Mouse (Mus musculus) olfactory bulb, adult 2 months (tissue): ENCODE measurements around the gene Kcp.

ENCODE experiments used
- CTCF ChIP-seq: fragments of 200-500 bp; IDR thresholded peaks from 2 replicates; pipeline ENCODE4 v1.5.1; 2012; ENCODE audit warnings: low read depth, mild to moderate bottlenecking, low read length, moderate library complexity; ENCODE audit not compliant: insufficient read depth
- POLR2A ChIP-seq: fragments of 200-500 bp; IDR thresholded peaks from 2 replicates; pipeline ENCODE4 v1.6.1; 2012; ENCODE audit warnings: mild to moderate bottlenecking, low read depth, low read length, moderate library complexity; ENCODE audit not compliant: insufficient read depth

- TF ChIP-seq CTCF (no peak), POLR2A (no peak)
These were observed 29.0 kb upstream of the Kcp start for GRCm38 (mm10) chr6:29536651-29537193.
